Mouse (Mus musculus) kidney, adult 2 months (tissue): ENCODE data around the gene Raly. TPM values are rescaled to one million over a fixed set of nuclear protein-coding genes. Genes with fewer than 3 reads are reported as not detected.

Source experiments
- DNase-seq: peaks from one replicate; pipeline ENCODE4 v3.0.0; 2021
- H3K27ac ChIP-seq: fragments of 200-500 bp; 2 replicates; pipeline ENCODE4 v1.5.1; 2012; ENCODE audit warnings: low read depth, low read length, control low read depth, inconsistent platforms; ENCODE audit not compliant: insufficient read depth
- H3K27me3 ChIP-seq: fragments of 200-500 bp; replicated peaks from 2 replicates; pipeline ENCODE4 v1.6.1; 2012; ENCODE audit warnings: mild to moderate bottlenecking, moderate library complexity, low read length, inconsistent platforms; ENCODE audit not compliant: control insufficient read depth, insufficient read depth
- H3K36me3 ChIP-seq: fragments of 200-500 bp; 2 replicates; pipeline ENCODE4 v1.6.1; 2012; ENCODE audit warnings: mild to moderate bottlenecking, moderate library complexity, low read length, inconsistent platforms; ENCODE audit not compliant: control insufficient read depth, insufficient read depth
- H3K4me1 ChIP-seq: fragments of 200-500 bp; 2 replicates; pipeline ENCODE4 v1.6.1; 2011; ENCODE audit warnings: low read length; ENCODE audit not compliant: control insufficient read depth, insufficient read depth
- H3K4me3 ChIP-seq: fragments of 200-500 bp; 2 replicates; pipeline ENCODE4 v1.5.1; 2011; ENCODE audit warnings: mild to moderate bottlenecking, low read depth, low read length, control low read depth; ENCODE audit not compliant: insufficient read depth
- CTCF ChIP-seq: fragments of 200-500 bp; conservative IDR thresholded peaks from 2 replicates; pipeline ENCODE4 v1.5.1; 2011; ENCODE audit warnings: low read depth, mild to moderate bottlenecking, control low read depth, low read length, moderate library complexity, mixed read lengths; ENCODE audit not compliant: insufficient read depth, insufficient read length
- POLR2A ChIP-seq: fragments of 200-500 bp; IDR thresholded peaks from one replicate; pipeline ENCODE4 v1.6.1; 2011; ENCODE audit warnings: low read depth, low read length, control low read depth
- WGBS: fragments of 180-500 bp; shearing (Covaris S2); methylation state at CpG from one replicate; pipeline ENCODE4 v1.1.7; 2018; 5-methylcytosine and 5-hydroxymethylcytosine counted together
- polyA plus RNA-seq: library from polyadenylated mRNA; depleted of rRNA; stranded (reverse); fragments of >200 nt; gene quantifications from 2 replicates; pipeline ENCODE4 v1.2.3, GENCODE M21; 2012

Gene Raly
- polyA plus RNA-seq, 1 experiment, result 152 TPM

DNA sequence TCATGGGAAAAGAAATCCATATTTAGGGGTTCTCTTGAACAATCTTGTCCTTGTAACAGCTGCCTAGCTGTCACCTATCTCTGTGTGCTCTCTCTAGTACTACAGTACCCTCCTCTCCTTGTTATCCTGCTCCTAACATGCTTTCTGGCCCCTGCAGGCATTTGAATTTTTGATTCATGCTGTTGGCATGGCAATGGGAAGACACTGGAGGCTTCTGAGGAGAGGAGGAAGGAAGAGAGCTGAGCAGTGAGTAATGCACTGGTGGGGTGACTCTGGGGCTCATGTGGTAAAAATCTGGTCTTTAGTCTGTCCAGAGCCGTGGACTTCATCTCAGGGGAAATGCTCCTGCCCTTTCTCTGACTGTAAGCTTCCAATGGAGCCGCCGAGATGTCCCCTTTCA lies 5.6 kb upstream of the Raly start:
- 69% methylated on average over 3 of the region's 3 CpGs for WGBS
- Histone ChIP-seq H3K27me3 (no peaks in the 10 kb centered on the region), H3K4me1 (no peaks in the 10 kb centered on the region; the same call in 1 of the 2 replicates), H3K27ac (no peak overlapping the region), H3K4me3 (no peak overlapping the region), H3K36me3 (no peaks in the 10 kb centered on the region)
- no peak for DNase-seq
- TF ChIP-seq POLR2A (no peak), CTCF (no peak)

DNA sequence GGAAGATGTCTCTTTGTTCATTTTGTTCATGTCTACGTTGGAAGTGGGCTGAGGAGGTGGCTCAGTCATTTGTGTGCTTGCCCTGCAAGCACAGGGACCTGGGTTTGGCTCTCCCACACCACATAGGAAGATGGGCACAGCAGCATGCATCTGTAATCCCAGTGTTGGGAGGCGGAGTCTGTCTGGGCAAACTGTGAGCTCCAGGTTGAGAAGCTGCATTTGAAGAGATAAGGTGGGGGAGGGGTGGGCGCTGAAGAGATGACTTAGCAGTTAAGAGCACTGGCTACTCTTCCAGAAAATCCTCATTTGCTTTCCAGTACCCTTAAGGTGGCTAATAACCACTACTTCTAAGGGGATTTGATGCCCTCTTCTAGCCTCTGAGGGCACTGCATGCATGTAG lies 4.7 kb upstream of the Raly start:
- Histone ChIP-seq H3K4me3 (no peak overlapping the region), H3K27me3 (no peaks in the 10 kb centered on the region), H3K4me1 (no peaks in the 10 kb centered on the region), H3K36me3 (no peaks in the 10 kb centered on the region), H3K27ac (no peak overlapping the region)
- DNase-seq, result no peak
- no peak for TF ChIP-seq POLR2A
- TF ChIP-seq CTCF, result no peak
- WGBS, result 72% methylated on average over 3 of the region's 3 CpGs

DNA sequence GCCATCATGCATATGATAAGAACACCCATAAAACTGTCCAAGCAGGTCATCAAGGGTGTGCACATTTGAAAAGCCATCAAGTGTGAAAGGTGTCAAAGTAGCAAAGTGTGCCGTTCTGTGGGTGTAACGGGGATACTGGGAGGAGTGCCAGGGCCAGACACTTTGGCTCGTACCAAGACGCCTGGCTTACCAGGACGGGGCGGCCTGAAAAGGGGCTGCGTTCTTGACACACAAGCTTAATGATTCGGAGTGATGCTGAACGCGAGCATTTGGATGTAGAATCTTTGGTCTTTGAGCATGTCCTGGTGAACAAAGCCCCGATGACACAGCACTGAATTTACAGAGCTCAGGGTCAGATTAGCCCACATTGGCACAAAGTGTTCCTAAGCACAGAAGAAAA lies 4.1 kb upstream of the Raly start:
- no peak for TF ChIP-seq CTCF
- TF ChIP-seq POLR2A, result no peak
- Histone ChIP-seq H3K4me3 (no peak overlapping the region), H3K27ac (no peak overlapping the region), H3K4me1 (no peaks in the 10 kb centered on the region), H3K27me3 (no peaks in the 10 kb centered on the region), H3K36me3 (no peaks in the 10 kb centered on the region)
- WGBS, result 55% methylated on average over 11 of the region's 11 CpGs
- DNase-seq, result peak; percentile 23

DNA sequence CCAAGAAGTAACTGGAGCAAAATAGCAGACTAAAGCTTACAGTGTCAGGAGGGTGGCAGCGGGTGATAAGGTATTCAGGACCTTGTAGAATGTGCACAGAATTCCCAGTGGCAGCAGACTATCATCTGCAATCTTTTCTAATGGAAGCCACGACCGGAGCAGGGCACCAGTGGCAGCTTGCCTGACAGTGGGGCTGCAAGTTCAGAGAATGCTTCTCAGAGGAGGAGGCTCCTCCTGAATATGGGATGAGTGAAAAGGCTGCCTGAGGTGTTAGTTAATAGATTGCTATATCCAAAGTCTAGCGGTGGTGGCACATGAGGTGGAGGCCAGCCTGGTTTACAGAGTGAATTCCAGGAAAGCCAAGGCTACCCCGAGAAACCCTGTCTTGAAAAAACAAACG lies 1.5 kb upstream of the Raly start:
- 66% methylated on average over 6 of the region's 6 CpGs for WGBS
- Histone ChIP-seq H3K4me1 (peaks cover 7% of the 10 kb centered on the region), H3K27ac (no peak overlapping the region), H3K36me3 (no peaks in the 10 kb centered on the region), H3K4me3 (no peak overlapping the region), H3K27me3 (no peaks in the 10 kb centered on the region)
- no peak for TF ChIP-seq POLR2A
- TF ChIP-seq CTCF, result no peak
- peak; percentile 16 for DNase-seq

DNA sequence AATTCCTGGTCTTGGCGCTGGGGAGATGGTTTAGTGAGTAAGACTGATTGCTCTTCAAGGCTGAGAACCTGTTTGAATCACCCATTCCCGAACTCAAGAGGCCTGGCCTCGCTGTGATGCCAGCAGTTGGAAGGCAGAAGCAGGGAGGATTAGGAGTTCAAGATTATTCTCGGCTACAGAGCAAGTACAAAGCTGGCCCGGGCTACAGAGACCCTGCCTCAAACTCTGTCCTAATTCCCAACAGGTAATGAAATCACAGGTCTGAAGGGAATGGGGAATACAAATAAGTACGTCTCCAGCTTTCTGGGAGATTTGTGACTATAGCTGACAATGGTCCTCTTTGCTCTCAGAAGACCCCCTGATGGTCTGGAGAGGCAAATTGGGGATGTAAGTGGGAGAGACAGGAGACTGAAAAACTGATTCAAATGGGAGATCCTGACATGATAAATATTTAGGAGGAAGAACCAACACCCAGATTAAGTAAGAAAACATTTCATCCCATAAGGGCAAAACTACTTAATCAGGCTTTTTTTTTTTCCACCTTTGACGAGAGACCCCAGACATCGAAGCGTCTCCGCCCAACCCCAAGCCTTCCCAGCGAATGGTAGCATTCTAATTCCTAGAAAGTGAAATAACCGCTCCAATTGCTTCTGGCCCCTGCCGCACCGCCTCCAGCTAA lies 780 bp upstream of the Raly start:
- Histone ChIP-seq H3K4me3 (peak overlapping the region; percentile 31), H3K27me3 (no peaks in the 10 kb centered on the region), H3K27ac (no peak overlapping the region), H3K36me3 (no peaks in the 10 kb centered on the region), H3K4me1 (peaks cover 7% of the 10 kb centered on the region)
- DNase-seq, result no peak
- 11% methylated on average over 14 of the region's 14 CpGs for WGBS
- TF ChIP-seq CTCF, result no peak
- TF ChIP-seq POLR2A, result no peak

DNA sequence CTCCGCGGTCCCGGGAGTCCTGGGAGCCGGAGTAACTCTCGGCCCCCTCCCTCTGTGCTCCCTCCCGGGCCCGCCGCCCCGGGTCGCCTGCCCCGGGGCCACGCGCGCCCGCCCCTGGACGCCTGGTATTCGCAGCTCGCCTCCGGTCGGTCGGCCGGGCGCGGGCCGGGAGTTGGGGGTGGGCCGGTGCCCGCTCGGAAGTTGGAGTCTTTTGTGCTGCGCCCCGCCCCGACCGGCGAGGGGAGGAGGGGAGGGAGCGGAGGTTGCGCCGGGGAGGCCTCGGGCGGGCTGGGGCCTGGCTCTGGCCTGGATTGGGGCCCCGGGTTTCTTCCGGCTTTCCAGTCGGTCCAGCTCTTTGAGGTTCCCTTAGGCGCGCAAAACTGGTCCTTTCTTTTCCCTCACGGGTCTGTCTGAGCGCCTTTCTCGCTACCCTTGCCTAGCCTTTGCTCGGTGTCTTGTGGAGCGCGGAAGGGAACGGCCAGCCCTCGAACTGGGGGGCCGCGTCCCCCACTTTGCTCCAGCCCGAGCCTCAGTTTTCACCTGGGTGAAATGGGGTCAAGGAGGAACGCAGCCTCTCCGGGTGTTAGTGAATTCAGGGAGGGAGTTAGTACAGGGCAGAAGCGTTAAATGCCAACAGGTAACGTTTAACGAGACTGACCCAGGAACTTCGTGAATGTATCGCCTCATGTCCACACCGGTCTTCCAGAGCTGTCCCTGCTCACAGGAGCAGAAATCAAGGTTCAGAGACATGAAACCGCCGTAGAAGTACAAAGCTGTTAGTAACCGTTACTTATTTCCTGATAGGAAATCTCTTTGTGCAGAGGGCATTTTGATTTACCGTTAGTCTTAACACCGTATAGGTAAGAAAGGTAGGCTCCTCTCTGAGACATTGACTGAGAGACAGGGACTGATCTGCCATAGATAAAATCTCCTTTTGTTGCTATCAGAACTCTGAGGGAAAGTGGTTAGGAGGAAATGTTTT lies 1.1 kb downstream of the Raly start:
- H3K4me3 ChIP-seq, result peak overlapping the region; percentile 88
- H3K4me1 ChIP-seq, result peaks cover 7% of the 10 kb centered on the region
- WGBS, result under 1% methylated on average over 65 of the region's 67 CpGs
- DNase-seq, result peak; percentile 91
- peak overlapping the region; percentile 97 for H3K27ac ChIP-seq
- TF ChIP-seq CTCF (no peak), POLR2A (no peak)
- H3K27me3 ChIP-seq, result no peaks in the 10 kb centered on the region
- H3K36me3 ChIP-seq, result no peaks in the 10 kb centered on the region

DNA sequence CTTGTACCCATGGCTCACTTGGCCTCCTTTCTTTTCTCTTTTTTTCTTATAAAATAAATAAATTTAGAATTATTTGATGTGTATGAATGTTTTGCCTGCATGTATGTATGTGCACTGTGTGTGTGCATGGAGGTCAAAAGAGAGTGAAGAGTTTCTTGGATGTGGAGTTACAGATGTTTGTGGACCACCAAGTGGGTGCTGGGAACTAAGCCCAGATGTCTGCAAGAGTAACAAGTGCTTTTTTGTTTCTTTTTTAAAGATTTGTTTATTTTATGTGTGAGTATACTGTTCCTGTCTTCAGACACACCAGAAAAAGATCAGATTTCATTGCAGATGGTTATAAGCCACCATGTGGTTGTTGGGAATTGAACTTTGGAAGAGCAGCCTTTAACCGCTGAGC lies 12.5 kb downstream of the Raly start:
- Histone ChIP-seq H3K27ac (no peak overlapping the region), H3K36me3 (no peaks in the 10 kb centered on the region), H3K4me1 (peaks cover 3% of the 10 kb centered on the region; the same call in 1 of the 2 replicates), H3K4me3 (no peak overlapping the region), H3K27me3 (no peaks in the 10 kb centered on the region)
- TF ChIP-seq CTCF (no peak), POLR2A (no peak)
- DNase-seq, result no peak
- WGBS, result 63% methylated on average over 1 of the region's 1 CpGs
